Mouse (Mus musculus): ENCODE data around the gene Wapl.

Wapl gene

GRCm38 (mm10) chr14:34772132-34772531 is 98.4 kb downstream of the Wapl start:
- no peak for DNase-seq (ENCODE audit: low read depth, low spot score)

GRCm38 (mm10) chr14:34773681-34774080 is 100.0 kb downstream of the Wapl start:
- peak; percentile 93 for DNase-seq (ENCODE audit: low read depth, low spot score)

GRCm38 (mm10) chr14:34774231-34774630 is 100.5 kb downstream of the Wapl start:
- DNase-seq (ENCODE audit: low read depth, low spot score) = peak; percentile 89

- DNase-seq (ENCODE audit: low read depth, low spot score) = peak; percentile 72
These were observed 103.1 kb downstream of the Wapl start for GRCm38 (mm10) chr14:34776719-34777385.

GRCm38 (mm10) chr14:34777810-34778209 is 104.1 kb downstream of the Wapl start:
- peak; percentile 81 for DNase-seq (ENCODE audit: low read depth, low spot score)

GRCm38 (mm10) chr14:34778760-34779159 is 105.0 kb downstream of the Wapl start:
- no peak for DNase-seq (ENCODE audit: low read depth, low spot score)

- DNase-seq (ENCODE audit: low read depth, low spot score) = no peak
These were observed 119.8 kb downstream of the Wapl start for GRCm38 (mm10) chr14:34793406-34794037.
